Mouse (Mus musculus): ENCODE results near the gene Samd8.

The Samd8 gene

DNA sequence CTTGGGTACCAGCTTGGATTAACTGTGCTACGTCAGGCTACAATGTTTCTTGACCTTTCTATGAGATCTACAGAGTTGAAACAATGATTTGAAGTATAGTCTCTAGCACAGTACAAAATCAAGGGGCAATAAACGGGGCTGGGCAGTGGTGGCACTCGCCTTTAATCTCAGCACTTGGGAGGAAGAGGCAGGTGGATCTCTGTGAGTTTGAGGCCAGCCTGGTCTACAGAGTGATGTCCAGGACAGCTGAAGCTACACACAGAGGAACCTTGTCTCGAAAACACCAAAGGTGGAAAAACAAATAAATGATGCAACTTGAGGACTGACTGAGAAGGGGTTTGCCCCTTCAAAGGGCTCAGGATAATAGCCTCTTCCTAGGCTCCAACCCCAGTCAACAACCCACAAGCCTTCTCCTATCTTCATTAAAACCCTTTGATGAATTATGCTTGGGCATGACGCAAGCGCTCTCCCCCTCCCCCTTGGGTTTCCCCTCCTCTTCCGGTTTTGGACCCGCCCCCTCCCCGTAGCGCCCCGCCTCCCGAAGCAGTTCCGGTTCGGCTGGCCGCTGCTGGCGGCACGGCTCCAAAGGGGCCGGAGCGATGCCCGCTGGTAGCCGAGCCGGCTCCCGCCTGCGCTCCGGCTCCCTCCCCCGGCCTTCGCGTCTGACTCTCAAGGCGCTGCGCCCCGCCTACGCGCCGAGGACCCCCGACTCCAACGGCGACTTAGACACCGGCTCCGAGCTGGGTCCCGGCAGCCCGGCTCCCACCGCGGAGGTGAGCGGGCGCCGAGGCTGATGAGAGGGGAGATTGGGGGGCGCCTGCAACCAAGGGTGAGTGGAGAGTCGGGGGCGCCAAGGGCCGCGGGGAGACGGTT, at the start of gene Samd8:
Gene Samd8 (plus strand): TSS at position 524 of the 873 bp plus-strand sequence.
- peak; percentile 82 for DNase-seq (ENCODE audit: low read depth, low spot score)

DNA sequence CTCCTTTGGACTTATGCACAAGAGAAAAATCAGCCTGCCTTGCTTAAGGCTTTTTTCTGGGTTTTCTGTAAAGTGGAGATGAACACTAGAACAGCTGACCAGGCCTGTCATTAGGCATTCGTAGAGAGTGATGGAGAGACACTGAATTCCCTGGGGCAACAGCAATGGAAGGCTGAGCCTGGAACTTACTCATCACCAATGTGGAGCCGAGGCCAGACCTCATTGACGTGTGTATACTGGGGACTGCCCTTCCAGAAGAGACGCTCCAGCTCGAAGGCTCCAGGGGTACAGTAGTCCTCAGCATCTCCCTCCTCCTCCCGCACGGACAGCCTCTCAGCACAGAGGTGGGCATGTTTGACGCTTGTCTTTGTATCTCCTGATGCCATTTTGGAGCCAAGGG, 47.6 kb upstream of the Samd8 start:
- no peak for DNase-seq (ENCODE audit: low read depth, low spot score)

DNA sequence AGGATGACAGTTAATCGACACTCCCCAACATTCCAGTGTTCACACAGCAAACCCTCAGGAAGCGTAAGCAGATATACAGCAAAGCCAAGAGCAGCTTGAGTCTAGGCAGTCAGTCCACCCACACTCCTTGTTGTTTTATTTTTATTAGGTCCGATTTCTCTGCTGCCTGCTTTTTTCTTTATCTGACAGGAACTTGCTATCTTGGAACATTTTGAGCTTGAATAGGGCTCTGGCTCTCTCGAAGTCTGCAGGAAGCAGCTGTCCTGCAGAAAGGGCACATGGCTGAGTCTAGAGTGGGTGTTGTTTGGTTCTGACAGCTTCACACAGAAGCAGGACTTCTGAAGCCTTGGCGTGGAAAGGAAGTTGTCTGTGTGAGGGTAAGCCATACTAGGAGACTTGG, 47.1 kb upstream of the Samd8 start:
- no peak for DNase-seq (ENCODE audit: low read depth, low spot score)

DNA sequence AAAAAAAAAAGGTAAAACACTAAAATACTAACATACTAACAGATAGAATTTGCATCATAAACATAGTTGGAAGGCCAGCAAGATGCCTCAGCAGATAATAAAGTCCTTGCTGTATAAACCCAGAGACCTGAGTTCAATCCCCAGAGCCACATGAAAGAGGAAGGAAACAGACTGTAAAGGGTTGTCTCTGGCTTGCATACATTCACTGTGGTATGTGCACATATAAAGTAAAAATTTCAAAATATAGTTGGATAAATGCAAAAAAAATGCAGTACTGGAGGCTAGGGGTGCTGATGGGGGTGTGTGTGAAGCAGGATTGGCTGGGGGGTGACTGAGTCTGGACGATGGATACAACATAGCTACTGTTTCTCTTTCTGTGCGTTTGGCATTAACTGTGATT, 44.9 kb upstream of the Samd8 start:
- no peak for DNase-seq (ENCODE audit: low read depth, low spot score)

DNA sequence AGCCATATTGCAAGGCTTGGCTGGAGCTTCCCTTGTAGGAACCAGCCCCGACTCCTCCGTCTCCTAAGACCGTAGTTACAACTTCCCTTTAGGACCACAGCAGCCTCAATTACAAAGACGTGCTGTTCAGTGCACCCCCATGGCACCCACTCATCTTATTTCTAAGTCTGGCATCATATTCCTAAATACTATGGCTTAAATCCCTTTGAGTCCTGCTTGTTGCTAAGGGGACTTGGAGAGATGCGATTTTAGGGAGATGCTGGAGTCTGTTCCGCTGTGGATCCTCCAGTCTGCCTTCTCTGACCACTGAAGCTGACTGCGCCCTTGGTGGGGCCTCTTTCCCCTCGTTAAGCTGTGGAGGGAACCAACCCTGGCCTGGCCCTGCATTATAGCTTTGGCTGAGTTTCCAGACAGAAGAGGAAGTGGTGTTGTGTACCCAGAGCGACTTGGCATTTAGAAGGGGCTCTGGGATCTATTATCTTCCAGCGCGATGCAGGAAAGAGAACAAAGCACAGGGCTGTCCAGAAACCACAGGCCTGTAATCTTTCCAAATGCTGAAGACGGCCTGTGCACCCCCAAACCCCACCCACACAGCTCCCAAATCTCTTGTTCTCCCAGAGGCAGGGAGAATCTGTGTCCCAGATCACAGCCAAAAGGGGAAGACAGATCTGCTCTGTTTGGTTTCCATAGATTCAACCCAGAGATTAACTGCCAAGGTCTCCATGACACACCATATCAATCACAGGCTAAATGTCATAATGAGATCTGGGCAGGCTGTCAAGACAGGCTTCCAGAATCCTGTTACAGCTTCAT, 43.4 kb upstream of the Samd8 start:
- no peak for DNase-seq (ENCODE audit: low read depth, low spot score)

DNA sequence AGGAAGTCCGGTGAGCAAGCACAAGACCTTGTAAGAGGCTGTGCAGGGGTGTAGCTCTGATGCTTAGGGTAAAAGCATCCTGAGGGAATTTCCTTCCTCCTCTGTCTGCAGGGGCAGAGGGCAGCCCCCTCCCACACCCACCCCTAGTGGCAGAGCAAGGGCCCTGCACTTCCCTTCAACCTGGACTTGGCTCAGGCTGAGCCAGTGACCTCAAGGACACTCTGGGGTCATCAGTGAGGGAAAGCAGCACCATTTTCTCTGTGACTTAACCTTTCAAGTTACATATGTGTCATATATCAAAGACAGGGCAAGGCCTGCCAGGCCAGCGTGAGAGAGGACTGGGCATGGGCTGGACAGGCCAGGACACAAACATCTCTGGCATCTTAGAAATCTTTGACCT, 40.8 kb upstream of the Samd8 start:
- no peak for DNase-seq (ENCODE audit: low read depth, low spot score)

DNA sequence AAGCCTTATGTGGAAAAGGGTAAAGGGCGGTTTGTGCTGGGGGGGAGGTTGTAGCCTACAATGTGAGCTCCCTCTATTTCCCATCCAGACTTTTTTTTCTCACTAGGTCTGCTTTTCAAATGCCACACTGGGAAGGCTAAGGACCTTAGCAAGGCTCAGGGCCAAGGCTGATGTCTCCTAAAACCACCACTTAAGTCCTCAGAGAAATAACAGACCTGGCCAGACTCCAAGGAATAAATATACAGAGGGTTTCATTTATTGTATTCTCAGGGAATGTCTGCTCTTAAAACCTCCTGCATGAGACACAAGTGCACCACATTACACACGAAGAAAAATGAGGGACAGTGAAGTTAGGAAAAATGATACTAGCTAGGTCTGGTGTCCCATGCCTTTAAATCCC, 39.1 kb upstream of the Samd8 start:
- no peak for DNase-seq (ENCODE audit: low read depth, low spot score)

DNA sequence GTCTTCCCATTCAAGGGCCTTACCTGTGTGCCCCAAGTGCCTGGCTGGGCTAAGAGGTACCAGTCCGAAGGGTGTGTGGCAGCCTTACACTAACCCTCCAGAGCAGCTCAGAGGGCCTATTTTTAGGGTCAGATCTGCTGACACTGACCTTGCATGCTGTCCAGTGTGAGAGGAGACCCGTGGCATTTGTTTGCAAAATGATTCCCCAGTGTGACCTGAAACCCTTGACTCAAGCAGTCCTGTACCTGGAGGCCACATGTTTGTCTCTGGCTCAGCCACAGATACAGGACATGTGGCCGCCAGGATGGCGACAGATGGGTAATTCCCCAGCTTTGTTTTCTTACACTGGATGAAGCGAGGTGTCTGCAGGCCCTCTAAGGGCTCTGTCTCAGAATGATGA, 35.8 kb upstream of the Samd8 start, which contains the start of gene Dupd1:
Gene Dupd1 (minus strand): TSS at position 91 of the 400 bp plus-strand sequence.
- no peak for DNase-seq (ENCODE audit: low read depth, low spot score)

DNA sequence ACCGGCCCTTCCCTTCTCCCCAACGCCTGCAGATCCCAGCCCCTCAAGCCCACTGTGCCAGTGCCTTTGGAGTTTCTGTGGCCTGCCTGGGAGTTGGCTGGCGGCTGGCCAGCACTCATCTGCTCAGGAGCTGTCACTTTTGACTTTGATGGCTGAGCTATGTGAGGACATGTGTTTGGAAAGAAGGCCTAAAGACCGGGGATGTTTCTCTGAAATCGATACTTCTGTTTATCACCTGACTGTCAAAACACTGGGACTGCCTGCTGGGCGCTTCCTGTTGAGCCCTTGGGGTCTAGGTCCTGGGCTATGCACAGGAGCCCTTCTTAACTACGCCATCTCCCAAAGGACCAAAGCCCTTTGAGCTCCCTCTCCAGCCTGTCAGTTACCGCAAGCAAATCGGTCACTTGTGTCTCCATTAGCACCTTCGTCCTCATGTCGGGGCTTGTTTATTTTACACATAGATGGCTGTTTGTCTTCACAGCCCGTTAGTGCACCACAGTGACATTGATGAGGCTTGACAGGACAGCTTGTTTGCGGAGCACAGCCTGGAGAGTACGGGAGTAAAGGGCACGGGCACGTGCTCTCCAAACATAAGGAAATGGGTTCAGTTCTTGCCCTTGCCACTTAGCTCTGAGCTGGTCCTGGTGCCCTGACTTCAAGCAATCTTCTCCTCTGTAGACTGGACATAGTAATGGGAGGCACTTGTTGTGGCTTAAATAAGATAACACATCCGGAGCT, 30.5 kb upstream of the Samd8 start:
- DNase-seq (ENCODE audit: low read depth, low spot score) = no peak

DNA sequence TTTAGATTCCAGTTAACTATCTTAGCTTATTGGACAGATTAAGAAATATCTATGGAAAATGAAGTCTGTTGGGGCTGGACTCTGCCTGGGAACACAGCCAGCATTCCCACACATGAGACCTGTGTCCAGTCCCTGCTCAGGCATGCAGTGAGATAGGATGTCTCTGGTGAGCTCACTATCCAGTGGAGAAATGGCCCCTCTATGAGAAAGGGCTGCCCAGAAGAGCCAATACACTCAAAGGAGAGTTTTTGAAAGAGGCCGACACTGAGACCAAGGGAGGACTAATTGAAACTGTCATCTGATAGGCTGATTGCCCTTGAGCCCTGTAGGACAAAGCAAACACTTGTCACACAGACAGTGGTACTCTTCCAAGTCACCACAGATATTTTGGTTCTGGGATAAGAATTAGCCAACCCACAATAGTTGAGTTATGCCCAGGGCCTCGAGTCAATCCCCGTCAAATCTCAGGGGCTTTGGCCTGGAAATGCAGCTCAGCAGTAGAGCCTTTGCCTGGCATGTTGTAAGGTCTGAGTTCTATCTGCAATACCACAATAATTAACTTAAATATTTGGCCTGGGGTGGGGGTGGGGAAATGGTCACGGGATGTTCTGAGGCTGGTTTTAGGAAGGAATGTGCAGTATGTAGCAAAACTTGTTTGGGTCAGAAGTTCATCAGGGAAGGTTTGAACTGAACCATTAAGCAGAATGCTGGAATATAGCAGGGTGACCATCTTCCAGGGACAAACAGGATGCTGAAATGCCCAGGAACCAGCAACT, 29.7 kb upstream of the Samd8 start:
- DNase-seq (ENCODE audit: low read depth, low spot score) = no peak

DNA sequence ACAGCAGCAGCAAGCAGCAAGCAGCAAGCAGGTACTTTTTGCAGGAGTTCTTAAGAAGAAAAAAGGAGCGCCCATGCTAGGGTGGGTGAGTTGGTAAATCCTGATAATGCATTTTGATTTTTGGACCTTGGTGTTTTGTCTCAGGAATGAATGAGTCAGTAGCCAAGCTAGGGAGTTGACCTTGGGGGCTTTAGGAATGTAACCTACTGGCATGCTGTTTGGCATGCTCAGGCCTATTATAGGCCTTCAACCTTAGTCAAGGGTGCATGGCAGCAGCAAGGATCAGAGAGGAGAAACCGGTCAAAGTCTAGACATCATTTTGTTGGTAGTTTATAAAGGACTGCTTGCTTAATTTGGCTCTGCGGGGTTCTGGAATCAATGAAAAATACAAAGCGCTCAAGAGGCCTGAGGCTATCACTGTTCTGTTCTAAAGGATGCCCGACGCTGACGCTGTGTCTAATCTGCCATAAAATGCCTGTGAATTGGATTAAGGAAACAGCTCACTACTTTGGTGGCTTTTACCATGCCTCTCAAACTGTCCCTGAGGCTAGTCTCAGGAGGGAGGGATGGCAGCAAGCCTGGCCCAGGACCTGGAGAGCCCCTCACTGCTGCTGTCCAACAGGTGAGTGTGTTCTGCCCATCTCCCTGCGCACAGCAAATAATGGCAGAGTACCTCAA, 28.2 kb upstream of the Samd8 start:
- DNase-seq (ENCODE audit: low read depth, low spot score) = no peak

DNA sequence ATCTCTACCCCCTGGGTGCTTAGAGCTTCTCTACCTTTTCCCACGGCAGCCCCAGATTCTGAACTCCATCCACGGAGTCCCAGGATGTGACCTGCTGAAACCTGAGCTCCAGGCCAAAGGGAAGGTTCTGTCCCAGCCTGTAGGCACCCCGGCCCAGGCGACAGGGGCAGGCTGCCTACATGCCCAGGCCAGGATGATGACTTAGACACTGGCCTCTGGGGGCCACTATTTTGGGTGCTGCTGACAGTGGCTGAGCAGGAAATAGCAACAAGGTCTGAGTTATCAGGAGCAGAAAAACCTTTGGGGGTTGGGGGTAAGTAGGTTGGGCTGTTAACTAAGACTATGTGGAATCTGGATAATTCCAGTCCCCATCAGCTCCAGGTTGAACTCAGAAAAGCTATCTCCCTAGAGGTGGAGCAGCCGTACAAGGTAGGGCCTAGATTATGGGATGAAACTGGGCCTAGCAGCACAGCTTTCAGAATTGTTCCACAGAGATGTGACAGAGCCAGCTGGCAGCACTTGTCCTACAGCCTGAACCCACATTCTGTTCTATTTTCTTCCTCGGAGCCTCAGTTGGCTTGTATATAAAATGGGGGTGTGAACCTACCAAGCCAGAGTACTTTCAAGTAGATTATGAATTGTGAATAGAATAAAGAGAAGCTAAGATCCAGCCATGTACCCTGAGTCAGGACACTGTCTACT, 21.1 kb upstream of the Samd8 start:
- no peak for DNase-seq (ENCODE audit: low read depth, low spot score)

DNA sequence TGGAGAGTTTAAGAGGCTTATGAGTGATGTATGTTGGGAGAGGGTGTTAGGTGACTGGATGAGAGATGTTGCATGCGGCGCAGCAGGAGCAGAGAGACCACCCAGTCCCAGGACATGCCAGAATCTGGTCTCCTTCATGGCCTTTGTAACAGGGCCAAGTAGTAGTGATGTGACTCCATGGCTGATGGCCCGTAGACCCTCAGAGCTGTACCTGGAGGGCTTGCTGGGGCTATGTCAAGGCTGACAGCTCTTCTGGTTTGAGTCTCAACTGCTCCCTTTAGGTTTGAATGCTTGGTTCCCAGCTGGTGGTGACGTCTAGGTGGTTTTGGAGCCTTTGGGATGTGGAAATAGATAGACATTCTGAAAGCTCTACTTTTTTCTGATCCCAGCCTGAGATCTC, 20.4 kb upstream of the Samd8 start:
- DNase-seq (ENCODE audit: low read depth, low spot score) = no peak

DNA sequence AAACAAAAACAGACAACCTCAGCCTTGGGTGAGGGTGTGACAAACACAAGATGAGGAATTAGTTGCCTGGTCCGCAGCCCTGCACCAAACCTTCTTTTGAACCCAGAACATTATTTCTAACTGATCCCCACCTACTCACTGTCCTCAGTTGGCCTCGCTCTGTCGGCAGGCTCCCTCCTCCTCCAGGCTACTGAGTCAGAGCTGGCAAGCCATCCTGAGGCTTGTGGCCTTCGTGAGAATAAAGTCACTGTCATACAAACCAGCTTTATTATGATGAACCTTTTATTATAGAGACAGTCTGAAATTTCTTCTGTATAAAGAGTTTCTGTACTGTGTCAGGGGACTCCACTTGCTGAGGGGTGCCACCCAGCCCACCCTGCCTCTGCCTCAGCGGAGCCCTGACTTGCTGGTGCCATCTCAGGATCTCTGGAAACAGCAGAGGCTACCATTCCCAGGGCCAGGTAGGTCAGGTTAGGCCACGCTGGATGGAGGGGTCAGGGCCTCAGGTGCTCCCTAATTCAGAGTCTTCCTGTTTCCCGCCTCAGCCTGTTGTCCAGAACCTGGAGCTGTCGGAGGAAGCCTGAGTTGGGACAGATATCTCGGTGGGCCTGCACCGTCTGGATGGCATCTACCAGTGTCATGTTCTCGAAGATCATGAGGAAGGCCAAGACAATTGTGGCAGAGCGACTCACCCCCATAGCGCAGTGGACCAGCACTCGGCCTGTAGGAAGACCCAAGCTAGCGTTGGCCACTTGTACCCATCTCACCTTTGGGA, 17.0 kb upstream of the Samd8 start:
- no peak for DNase-seq (ENCODE audit: low read depth, low spot score)

DNA sequence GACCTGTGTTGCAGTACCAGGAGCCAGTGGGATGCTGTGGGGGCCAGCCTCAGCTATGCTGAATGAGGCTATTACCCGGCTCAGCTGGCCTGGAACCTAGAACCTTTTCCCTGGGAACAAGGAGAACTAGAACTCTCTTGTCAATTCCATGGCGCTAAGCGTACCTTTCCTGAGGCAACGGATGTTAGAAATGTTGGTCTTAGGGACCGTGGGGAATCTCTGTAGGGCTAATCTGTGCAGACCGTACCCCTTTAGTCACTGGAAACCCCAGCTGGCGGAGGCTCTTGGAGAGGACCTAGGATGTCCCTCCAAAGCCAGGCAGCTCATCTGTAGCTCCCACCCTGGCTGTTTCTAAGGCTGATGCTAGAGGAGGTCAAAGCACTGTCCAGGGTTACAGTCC, 10.0 kb upstream of the Samd8 start:
- DNase-seq (ENCODE audit: low read depth, low spot score) = no peak

DNA sequence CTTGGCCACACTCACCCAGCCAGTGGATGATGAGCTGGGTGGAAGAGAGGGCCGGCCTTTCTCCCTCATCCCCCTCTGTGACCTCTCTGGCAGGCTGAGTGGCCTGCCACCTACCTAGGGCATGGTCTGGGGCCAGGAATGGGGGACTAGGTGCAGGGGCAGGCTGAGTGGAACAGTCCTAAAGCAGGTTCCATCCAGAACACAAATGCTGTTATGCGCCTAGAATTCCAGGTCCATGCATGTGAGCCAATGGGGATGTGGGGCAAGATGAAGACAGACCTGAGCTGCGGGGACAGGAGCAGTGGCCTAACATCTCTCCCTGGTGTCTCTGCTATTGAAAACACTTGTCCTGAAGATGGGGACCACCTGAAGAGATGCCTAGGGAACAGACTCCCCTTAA, 9.0 kb upstream of the Samd8 start:
- DNase-seq (ENCODE audit: low read depth, low spot score) = no peak

DNA sequence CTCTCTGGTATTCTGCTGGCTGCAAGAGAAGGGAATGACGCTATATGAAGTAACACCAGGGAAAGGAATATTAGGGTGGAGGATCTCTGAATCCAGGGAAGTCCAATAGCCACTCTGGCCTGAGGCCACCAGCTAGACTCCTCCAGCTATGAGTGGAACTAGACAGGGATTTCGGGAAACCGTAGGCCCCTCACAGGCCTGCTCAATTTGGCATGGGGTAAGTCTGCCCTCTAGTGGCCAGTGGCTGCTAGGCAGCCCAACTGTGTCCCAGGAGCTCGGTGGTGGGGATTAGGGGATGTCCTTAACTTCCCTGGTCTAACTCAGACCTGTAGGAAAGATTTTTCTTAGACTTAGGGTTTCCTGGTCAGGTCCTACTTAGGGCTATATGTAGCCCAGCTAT, 8.5 kb upstream of the Samd8 start:
- peak; percentile 88 for DNase-seq (ENCODE audit: low read depth, low spot score)

DNA sequence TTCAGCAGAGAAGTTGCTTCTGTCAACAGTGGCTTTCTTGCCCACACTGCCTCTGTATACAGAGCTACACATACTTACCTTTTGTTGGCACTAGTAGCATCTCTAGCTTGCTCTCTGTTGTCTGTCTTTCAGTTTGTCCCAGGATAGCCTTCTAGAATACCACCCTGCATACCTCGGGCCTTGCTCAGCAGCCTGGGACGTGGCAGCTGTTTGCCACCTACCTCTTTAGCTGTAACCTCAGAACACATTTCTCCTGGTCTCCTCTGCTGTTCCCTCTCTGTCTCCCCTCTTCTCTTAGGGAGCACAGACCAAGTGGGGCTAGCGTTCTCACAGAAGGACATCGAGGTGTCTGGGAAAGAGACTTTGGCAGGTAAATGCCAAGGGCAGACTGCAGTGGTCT, 7.9 kb upstream of the Samd8 start:
- no peak for DNase-seq (ENCODE audit: low read depth, low spot score)

DNA sequence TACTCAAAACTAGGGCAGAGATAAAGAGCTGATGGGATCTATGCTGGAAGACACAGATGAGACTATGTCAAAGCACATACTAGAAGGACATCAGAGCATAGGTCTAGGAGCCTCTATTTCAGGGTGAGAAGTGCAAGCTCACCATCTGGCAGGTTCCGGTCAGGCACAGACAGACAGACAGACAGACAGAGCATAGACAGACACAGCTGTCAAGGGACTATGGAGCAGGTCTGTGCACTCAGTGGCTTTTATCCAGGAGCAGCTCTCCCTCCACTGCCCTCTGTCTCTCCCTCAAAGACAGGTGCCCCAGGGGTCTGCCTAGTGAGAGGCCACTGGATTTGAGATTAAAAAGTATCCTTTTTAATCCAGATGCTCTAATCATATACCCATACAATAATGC, 6.2 kb upstream of the Samd8 start:
- no peak for DNase-seq (ENCODE audit: low read depth, low spot score)

Data from forelimb bud, embryonic 11.5 days (tissue).